Mouse (Mus musculus) embryonic fibroblast, embryonic 13.5 days (primary cell): ENCODE results near the gene Anapc5.

Source experiments
- CTCF ChIP-seq: IDR thresholded peaks from 2 replicates; pipeline ENCODE4 v1.5.1; 2011; ENCODE audit warnings: mild to moderate bottlenecking, control low read depth, low read length, moderate library complexity, borderline replicate concordance; ENCODE audit not compliant: insufficient read depth
- POLR2A ChIP-seq: IDR thresholded peaks from 2 replicates; pipeline ENCODE4 v1.6.1; 2011; ENCODE audit warnings: low read depth, mild to moderate bottlenecking, control low read depth, low read length, moderate library complexity

GRCm38 (mm10) chr5:122822441-122822840, 1.3 kb upstream of the Anapc5 start:
- no peak for TF ChIP-seq CTCF
- TF ChIP-seq POLR2A, result no peak
